Mouse (Mus musculus) brown adipose tissue, adult 24 weeks (tissue): ENCODE measurements at regions not wholly inside any gene's neighbourhood (a gene's known extent, or its start where the extent isn't known, plus 50 kb on each side); places are given as distances from the start of the nearest gene placed in this dataset.

Source experiments
- H3K27ac ChIP-seq: fragments of 200-500 bp; replicated peaks from 2 replicates; pipeline ENCODE4 v1.5.1; 2012; ENCODE audit warnings: low read depth, mild to moderate bottlenecking, low read length
- H3K4me1 ChIP-seq: fragments of 200-500 bp; 2 replicates; pipeline ENCODE4 v1.6.1; 2012; ENCODE audit warnings: low read length, mixed read lengths; ENCODE audit not compliant: control insufficient read depth, insufficient read depth, insufficient read length
- H3K4me3 ChIP-seq: fragments of 200-500 bp; 2 replicates; pipeline ENCODE4 v1.5.1; 2012; ENCODE audit warnings: low read depth, mild to moderate bottlenecking, low read length, moderate library complexity; ENCODE audit not compliant: insufficient read depth

DNA sequence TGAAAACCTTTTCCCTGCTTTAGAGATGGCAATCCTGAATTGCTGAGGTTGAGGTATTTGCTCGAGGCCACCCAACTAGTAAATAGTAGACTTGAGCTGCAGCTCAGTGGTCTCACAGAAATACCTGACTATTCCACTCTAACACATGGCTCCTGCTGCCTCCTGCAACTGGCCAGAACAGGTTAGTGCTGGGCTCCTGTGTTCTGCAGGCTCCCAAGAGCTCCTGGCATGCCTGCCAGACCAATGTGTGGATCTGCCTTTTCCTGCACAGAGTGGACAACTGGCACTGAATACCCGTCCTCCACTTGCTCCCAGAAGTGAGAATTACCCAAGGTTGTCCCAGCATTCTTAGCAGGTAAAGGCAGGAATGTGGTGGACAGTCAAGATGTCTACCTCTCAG, 191.2 kb downstream of the Bcl11a start:
- H3K4me3 ChIP-seq: no peak overlapping the region
- H3K4me1 ChIP-seq: no peaks in the 10 kb centered on the region
- H3K27ac ChIP-seq: no peak overlapping the region

DNA sequence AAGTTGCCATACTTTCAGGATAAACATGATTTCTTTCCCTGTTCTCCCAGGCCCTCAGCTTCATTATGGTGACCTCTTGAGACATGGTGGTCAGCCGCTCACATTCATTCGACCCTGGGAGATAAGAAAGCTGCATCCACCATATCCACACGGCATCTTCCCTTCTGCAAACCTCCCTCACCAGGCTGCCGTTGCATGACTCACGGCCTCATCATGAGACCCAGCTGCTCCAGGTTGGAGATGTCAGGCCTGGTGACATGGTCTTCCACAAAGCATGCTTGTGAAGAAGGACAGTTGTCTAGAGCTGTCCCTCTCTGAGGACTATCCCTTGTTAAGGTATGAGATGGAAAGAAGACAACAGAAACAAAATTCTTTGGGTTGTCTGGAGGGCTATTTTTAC, 203.8 kb downstream of the Bcl11a start:
- Histone ChIP-seq H3K4me3 (no peak overlapping the region), H3K4me1 (no peaks in the 10 kb centered on the region), H3K27ac (no peak overlapping the region)

DNA sequence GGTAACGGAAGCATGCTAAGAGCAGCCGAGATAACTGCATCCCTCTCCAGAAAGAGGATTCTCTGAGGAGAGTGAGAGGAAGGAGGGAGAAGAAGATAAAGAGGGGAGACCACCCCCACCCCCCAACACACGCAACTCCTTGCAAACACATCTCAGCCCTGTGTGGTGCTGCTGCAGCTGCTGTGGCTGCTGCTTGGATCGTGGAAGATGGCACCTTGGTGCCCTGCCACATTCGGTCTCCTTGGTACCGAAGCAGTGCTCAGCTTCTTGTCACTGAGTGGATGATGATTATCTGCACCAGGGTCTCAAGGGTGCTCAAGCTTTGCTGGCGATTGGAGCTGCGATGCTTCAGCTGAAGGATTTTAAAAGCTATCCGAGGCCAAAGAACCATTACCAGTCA, 204.7 kb downstream of the Bcl11a start:
- no peak overlapping the region for H3K4me3 ChIP-seq
- H3K4me1 ChIP-seq: no peaks in the 10 kb centered on the region
- H3K27ac ChIP-seq: no peak overlapping the region

DNA sequence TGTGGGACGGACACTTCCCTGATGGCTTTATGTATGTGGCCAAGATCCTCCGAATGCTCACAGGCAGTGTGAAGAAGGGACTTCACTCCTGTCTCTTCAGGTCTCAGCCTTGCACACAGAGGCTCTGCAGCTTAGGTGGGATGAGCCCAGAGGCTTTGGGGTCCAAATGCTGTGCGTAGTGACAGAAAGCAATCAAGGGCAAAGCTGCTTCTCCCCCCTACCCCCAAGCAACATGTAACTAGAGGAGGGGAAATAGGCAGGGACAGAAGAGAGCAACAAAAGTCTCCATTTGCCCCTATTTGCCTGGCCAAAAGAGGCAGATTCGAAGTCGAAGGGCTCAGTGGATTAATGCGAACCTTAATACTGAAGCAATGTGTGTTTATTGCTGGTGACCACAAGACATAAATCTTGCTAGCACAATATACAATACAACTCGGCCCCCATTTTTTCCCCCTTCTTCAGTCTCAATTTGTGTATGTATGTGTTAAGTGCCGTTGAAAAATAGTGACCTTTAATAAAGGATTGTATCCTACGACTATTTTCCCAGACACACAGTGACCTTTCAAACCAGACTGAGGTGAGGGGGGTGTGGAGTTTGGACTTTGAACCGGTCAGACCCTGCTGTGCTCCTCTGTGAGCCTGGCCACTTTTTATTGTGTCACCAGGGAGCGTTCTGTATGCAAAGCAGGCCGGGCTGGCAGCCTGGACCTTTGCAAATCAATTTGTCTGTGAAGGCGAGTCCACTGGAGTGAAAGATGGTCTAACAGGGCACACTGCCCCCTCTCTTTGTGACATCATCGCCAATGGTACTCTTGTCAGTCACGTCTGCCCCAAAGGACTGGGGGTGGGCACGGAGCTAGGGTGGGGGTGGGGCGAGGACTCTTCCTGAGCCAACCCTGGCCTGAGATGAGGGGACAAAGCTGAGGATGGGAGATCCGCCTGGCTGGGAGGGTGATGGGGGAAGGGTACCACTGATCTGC, 208.6 kb downstream of the Bcl11a start:
- H3K4me3 ChIP-seq: no peak overlapping the region
- no peak overlapping the region for H3K27ac ChIP-seq
- H3K4me1 ChIP-seq: no peaks in the 10 kb centered on the region

DNA sequence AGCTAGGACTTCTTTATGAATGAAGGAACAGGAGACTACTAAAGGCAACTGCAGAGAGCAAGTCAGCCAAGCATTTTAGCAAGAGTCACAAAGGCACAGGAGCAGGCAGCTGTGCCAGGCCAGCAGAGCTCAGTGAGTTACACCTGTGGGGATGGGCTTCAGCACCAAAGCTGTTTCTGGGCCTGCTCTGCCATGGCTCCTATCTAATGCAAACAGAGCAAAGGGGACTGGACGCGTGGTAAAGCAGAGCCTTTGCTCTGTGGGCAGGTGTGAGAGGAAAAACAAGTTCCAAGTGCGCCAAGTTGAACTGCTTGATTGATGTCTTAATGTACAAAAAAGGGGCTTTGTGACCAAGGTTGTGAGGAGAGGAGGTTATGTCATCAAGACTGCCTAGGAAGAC, 215.4 kb downstream of the Bcl11a start:
- H3K4me3 ChIP-seq: no peak overlapping the region
- no peak overlapping the region for H3K27ac ChIP-seq
- H3K4me1 ChIP-seq: no peaks in the 10 kb centered on the region

DNA sequence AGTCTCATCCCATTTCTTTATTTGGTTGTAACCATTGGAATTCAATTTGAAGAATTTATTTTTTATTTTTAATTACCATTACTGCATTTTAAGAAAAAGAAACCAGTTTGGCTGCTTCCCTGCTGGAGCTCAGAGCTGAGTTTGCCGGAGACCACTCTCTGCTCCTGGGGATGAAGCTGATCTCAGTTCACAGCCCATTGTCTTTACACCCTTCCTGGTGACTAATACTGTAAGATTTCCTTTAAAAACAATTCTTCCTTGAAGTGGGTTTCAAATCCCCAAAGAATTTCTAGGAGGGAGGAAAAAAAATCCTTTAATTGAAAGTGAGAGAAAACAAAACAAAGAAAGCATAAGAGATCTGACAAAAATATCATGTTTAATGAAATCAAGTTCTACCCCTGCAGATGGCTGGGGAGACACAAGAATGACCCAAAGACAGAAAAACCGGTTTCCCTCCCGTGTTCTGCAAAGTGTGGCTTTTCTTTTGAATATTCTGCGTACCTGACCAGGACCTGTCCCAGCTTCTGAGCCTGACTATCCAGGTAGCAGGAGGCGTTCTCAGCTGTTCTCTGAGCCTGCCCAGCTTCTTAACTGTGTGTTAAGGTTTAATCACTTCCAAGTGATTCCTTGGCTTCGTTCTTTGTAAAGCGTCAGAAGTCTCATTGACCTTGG, 216.1 kb downstream of the Bcl11a start:
- H3K4me3 ChIP-seq: no peak overlapping the region
- no peaks in the 10 kb centered on the region for H3K4me1 ChIP-seq
- no peak overlapping the region for H3K27ac ChIP-seq

DNA sequence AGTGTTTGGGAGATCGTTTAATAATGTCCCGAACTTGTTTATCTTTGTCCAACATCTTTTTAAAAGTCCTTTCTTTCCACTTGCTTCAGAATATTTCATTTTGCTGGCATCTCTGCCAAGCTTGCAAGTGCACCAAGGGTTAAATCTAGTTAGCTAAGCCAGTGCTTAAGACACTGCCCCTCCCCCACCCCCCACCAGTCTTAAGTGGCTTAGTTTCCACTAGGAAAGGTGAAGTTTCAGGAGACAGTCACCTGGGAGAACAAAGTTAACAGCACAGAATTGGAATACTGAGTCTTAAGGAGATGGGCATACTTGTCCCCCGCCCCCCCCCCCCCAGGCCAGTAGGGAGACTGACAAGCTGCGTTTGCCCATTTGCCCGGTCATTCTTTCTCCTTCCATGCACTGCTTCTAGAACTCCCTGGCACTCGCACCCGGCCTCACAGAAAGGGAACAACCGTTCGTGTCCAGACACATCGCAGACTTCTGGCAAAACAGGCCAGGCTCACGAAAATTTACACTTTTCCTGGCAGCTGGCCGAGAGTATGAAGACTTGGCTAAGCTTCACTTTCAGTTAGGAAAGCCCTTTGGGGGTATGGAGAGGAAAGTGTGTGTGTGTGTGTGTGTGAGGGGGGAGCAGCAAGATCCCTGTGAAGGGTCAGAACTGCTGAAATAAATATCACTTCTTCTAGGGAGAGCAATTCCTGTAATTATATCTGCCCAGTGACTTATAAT, 219.2 kb downstream of the Bcl11a start:
- Histone ChIP-seq H3K4me3 (no peak overlapping the region), H3K4me1 (no peaks in the 10 kb centered on the region), H3K27ac (no peak overlapping the region)

DNA sequence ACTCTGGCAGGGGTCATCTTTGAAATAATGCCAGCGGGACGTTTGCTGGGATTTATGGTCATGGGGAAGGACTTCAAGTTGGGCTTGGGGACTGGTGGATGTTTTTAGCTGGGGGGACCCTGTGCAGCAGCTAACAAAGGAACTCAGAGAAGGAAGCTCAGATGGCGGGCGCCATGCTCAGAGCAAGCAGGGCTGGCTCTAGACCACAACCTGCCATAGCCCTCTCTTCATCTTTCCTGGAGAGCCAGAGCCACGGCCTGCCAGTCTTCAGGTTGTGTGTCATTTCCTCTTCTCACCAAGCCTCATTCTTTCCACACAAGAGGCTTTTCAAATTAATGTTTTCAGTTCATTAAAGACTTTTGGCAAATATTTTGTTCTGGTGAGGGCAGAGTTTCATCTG, 219.9 kb downstream of the Bcl11a start:
- H3K4me3 ChIP-seq: no peak overlapping the region
- H3K27ac ChIP-seq: no peak overlapping the region
- no peaks in the 10 kb centered on the region for H3K4me1 ChIP-seq

DNA sequence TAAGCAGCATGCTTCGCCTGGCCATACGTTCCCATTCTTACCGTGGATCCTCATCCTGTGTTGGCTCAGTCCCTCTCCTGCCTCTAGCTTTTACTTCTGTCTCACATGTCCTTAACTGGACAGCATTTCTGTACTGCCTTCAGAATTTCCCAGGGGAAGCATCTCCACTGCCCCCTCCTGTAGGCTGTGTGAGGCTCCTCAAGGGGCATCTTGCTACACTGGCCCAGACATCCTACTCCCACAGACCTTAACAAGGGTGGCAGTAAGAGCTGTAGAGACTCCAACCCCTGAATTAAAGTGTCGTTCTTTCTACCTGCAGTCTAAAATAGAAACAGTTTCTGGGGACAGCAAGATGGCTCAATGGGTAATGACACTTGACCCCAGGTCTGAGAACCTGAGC, 222.5 kb downstream of the Bcl11a start:
- no peak overlapping the region for H3K27ac ChIP-seq
- H3K4me1 ChIP-seq: no peaks in the 10 kb centered on the region
- no peak overlapping the region for H3K4me3 ChIP-seq

DNA sequence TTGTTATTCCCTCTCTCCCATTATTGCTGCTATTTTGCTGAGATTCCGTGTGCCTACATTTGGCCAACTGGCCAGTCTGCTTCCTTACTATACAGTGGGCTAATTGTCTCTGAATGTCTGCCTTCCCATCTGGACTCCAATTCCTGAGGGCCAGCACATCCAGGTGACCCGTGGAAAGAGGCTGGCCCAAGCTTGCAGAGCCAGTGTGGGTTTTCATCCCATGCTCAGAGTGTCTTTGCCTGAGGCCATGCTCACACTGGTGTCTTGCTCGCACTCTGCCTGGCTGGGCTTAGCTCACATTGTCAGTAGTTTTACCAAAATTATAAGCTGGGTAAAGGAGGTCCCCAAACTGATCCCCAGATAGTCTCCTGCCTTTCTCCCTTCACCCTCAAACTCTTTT, 223.3 kb downstream of the Bcl11a start:
- H3K4me1 ChIP-seq: no peaks in the 10 kb centered on the region
- no peak overlapping the region for H3K4me3 ChIP-seq
- H3K27ac ChIP-seq: no peak overlapping the region

DNA sequence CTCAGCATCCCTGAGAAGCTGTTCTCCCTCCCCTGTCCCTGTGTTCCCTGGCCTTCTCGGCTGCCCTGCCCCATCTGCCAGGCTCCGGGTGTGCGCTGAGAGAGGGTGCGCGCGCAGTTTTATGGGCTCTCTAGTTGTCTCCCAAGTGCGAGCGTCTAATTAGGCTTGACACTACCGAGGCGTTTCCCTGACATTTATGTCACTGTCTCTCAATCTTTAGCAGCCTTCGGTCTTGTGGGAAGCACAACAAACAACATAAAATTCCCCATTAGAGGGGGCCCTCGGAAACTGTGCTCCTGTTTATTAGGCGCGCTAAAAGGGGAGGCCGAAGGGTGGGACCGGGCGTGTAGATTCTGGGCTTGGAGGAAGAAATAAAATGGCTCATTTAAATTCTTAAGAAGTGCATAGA, 227.3 kb downstream of the Bcl11a start:
- Histone ChIP-seq H3K4me1 (no peaks in the 10 kb centered on the region), H3K4me3 (no peak overlapping the region), H3K27ac (no peak overlapping the region)

DNA sequence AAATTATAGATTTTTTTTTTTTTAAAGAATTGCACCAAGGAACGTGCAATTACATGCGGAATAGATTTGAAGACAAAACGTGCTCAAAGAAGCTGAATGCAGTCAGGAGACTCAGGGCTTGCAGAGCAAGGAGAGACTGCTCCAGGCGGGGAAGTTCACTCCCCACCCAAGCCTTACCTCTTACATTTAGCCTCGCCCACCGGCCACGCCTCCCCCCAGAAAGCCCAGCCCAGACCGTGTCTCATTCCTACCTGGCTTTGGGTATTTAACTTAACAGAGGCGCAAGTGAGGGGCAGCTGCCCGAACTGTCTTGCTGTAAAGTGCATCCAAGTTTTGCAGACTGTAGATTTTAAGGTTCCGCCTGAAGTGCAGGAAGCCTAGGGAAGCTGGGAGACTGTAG, 227.8 kb downstream of the Bcl11a start:
- Histone ChIP-seq H3K4me1 (no peaks in the 10 kb centered on the region), H3K27ac (no peak overlapping the region), H3K4me3 (no peak overlapping the region)

DNA sequence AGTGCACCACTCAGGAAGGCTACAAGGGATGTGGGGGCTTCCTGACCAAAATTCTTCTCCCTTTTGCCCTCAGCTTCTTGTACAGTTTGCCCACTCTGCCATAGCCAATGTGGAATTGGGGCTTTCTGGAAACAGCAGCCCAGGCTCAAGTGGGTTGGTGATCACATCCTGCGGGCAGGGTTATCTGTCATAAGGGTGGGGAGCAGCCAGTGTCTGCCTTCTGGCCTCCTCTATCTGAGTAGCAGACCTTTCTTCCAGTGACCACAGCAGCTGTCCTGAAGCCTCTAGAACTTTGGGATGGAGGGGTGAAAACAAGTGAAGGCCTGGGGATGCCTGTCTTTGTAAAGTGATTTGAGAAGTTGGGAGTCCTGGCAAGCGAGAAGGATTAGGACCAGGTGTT, 228.2 kb downstream of the Bcl11a start:
- Histone ChIP-seq H3K4me3 (no peak overlapping the region), H3K27ac (no peak overlapping the region), H3K4me1 (no peaks in the 10 kb centered on the region)

DNA sequence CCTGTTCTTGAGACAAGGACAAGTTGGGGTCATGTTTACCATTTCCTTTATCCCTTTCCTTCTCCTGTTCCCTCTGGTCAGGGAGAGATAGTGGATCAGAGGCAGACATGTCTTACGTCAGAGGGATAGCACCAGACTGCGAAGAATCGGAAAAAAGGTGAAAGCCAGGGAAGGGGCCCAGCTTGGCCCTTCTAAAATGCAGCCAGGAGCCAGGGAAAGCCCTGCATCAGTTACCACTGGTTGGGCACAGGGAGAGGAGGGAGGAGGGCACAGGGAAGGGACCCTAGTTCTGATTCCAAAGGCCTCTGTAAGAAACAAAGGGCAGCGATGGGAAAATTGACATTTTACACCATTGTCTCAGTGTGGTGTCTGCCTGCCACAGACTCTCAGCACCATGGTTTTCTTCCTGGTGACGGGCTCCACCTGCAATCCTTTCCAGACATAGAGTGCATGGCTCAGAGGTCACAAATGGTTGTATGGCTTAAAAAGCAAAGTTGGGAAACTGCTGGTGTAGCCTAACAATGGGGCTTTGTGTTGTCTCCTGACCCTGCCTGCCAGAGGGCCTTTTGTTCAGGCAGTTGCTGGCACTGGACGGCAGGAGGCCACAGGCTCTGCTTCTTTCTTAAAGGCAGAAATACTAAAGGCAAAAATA, 229.9 kb downstream of the Bcl11a start:
- Histone ChIP-seq H3K4me3 (no peak overlapping the region), H3K4me1 (no peaks in the 10 kb centered on the region), H3K27ac (no peak overlapping the region)

DNA sequence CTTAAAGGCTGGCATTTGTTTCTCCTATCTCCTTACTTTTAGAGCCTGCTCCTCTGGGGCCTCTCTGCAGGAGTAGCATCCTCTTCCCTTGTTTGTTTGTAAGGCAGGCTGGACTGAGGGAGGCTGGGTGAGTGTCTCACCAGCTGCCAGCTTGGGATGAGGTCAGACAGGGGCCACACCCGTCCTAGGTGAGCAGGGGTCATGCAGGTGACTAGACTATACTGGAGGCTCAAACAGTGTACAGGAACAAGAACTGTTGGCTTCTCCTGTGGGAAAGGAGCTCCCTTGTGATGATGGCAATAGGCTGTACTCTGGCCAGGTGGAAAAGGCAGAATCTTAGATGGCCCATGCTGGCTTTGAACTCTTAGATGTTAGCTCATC, 230.4 kb downstream of the Bcl11a start:
- no peak overlapping the region for H3K4me3 ChIP-seq
- H3K27ac ChIP-seq: no peak overlapping the region
- H3K4me1 ChIP-seq: no peaks in the 10 kb centered on the region
